Mouse (Mus musculus): ENCODE measurements around the gene Nos3.

Nos3 gene

DNA sequence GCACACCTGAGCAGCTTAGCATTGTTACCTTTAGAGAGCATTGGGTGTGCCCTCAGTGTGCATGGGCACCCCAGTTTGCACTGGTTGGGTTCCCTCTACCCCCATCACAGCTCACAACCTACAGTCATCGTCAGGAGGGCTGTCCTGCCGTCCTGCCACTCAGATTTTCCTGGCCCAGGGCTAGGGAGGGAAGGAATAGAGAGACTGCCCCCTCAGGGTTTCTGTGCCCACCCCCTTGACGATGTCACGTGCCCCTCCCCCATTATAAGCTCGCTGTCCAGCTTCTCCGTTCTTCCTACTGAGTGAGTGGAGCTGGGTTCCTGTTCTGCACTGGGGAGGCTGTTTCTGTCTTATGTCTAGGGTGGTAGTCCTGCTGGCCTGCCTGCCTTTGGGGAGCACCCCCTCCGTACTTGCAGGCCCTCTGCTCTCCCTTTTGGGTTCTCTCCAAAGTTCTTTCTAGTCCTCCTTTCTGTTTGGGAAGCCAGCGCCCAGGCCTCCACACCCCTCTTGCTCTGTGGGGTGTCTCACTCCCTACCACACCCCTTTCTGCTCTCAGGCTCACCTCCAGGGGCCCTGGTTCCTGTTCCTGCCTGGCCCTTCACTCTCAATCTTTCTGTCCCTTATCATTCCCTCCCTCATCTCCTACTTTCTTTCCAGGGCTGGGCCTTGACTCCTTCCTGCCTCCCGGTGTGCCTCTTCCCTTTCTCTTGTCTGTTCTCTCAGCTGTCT lies 62.1 kb downstream of the Nos3 start:
- no peak for DNase-seq (ENCODE audit: low spot score)

DNA sequence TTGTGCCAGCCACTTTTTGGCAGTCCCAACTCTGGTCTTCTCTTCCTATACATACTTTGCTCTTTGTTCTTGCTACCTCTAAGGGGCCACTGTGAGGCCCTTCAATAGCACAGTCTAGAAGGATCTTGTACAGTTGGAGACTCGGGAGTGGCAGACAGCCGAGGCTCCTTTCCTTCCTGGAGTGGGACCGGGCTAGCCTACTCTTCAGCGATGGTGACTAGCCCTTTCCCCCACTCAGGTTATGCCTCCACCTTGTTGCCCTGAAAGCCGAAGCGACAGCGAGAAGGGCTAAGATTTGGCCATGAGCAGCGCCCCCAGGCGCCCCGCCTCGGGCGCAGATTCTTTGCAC lies 62.6 kb downstream of the Nos3 start:
- no peak for DNase-seq (ENCODE audit: low spot score)

DNA sequence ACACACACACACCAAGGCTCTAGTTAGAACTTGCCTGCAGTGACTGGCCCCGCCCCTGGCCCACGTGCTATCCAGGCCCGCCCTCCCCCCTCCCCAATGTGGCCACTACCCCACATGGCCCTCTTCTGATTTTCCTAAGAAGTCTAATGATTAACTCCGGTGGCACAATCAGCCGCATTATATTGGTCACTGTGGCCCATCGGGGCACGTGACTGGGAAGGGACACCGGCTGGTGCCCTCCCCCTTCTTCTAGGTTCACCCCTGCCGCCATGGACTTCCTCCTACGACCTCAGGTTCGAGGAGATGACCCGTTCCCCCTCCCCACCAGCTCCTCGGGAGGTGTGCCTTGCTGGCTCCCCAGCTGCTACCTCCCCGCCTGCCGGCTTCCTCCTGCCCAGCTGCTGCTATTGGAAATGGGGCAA lies 63.4 kb downstream of the Nos3 start:
- peak; percentile 73 for DNase-seq (ENCODE audit: low spot score)

GRCm38 (mm10) chr5:24428596-24428995 lies 64.0 kb downstream of the Nos3 start:
- DNase-seq (ENCODE audit: low spot score), result no peak

DNA sequence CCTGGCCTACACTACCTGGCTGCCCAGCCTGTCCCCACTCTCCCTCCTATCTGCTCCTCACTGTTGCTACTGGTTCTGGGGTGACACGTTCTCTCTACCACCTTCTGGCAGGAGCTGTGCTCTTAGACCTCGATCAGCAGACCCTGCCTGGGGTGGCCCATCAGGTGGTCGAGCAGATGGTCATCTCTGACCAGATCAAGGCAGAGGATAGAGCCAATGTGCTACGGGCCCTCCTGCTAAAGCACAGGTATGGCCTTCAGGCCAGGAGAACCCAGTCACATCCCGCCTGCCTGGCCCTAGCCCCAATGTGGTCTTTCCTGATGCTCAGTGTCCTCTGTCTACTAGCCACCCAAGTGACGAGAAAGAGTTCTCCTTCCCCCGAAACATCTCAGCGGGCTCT lies 69.4 kb downstream of the Nos3 start:
- DNase-seq (ENCODE audit: low spot score), result no peak
